Mouse (Mus musculus) hindlimb bud, embryonic 11.5 days (tissue): Measurements from ENCODE around the gene Rangrf.
"Not testable (repeated sequence)": the region's sequence is repeated elsewhere in the genome, so short reads cannot be mapped to it uniquely, and the experiment has no call there.

ENCODE experiments used
- DNase-seq: peaks from one replicate; pipeline ENCODE4 v3.0.0-alpha.2; 2012; ENCODE audit warnings: low read depth, low spot score; ENCODE audit errors: extremely low spot score

Rangrf gene

DNA sequence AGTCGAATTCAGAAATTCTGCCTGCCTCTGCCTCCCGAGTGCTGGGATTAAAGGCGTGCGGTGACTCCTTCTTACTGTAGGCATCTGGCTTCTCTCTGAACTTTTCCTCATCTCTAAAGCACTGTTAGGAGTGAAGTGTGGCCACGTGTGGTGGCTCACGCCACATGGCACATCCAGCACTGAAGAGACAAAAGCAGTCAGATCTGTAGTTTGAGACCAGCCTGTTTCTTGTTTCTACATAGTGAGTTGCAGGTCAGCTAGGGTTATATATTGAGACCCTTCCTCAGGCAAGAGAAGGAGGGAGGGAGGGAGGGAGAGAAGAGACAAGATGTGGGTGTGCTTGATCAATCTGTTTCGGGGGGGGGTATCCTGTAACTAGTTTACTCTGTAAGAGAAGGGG, at the start of gene Rangrf:
Gene Rangrf, minus strand, starts transcription at position 101 of the 400 bp plus-strand sequence.
- no peak for DNase-seq

DNA sequence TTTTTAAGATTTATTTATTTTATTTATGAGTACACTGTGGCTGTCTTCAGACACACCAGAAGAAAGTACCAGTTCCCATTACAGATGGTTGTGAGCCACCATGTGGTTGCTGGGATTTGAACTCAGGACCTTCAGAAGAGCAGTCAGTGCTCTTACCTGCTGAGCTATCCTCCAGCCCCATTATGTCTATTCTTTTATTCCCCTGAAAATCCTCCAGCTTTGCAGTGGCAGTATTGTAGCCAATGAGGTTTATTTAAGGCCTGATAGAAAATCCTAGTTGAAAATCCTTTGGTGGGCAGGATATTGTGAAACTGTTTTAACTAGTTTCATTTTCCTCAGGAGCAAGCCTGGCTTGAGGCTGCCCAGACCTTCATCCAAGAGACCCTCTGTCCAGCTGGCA, 45.7 kb upstream of the Rangrf start:
- DNase-seq = no peak

DNA sequence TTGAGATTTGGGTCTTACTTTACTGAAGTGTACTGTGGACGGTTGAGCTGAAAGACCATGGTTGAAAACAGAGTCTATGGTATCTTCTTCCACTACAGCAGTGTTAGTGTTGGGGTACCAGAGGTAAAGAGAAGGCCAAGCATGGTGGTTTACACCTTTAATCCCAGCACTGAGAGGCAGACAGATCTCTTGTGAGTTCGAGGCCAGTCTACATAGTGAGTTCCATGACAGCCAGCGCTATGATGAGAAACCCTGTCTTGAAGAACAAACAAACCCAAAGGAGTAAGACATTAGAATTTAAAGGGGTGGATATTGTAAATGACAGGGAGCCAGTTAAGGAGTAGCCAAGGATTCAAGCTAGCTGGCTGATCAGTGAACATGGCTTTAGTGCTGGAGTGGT, 41.8 kb upstream of the Rangrf start:
- DNase-seq = no peak

DNA sequence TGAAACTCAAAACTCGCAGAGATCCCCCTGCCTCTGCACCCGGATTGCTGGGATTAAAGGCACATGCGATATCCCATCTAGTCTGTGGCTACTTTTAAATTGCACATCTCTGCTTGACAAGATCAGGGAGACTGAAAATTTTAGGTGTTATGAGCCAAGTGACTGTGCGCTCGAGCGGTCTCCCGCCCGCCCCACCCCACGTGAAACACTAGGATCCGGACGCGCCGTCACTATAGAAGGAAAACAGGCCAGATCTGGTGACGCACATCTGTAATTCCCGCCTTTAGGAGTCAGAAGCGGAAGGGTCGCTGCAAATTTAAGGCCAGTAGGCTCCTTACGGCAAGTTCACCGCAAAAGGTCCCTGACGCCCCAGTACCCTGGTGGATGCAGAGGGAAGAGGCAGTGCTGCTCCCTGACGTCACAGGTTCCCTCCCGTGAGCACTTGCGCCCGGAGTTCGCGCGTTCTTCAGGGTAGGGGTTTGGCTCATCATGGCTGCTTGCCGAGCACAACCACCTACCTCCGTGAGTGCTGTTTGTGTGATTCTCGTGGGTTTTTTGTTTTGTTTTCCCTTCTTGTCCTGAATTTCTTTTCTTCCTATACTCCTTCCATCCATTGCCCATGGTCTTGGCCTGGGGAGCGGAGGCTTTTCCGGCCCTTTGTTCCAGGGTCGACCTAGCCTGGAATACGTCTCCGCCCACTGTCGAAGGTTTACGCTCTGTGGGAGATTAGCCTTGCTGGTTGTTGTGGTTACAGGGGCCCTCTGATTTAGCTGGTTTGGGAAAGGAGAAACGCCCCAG, 40.9 kb upstream of the Rangrf start, which contains the start of gene Ctc1:
Gene Ctc1, plus strand, starts transcription at position 268 of the 798 bp plus-strand sequence.
- no peak for DNase-seq

DNA sequence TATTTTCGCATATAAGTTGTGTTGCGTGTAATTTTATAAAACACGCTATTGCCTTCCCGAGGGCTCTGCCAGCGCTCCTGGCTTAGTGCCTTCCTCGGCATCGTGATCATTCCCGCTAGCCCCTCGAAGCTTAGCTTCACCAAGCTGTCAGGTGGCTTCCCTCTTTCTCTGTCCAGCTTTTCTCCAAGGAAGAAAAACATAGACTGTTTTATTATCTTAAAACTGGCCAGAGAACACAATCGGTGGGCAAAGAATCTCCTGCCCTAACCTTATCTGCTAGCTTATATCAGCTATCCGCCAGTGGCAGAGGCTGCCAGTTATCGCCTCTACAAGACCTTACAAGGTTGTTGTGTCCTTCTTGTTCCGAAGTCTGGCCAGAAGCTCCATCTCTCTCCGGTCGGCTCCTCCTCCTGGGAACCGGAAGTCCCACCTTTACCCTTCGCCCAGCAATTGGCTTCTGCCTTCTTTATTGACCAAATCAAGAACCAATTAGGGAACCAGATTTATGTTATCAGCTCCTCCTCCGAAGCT, 37.2 kb upstream of the Rangrf start:
- no peak for DNase-seq

DNA sequence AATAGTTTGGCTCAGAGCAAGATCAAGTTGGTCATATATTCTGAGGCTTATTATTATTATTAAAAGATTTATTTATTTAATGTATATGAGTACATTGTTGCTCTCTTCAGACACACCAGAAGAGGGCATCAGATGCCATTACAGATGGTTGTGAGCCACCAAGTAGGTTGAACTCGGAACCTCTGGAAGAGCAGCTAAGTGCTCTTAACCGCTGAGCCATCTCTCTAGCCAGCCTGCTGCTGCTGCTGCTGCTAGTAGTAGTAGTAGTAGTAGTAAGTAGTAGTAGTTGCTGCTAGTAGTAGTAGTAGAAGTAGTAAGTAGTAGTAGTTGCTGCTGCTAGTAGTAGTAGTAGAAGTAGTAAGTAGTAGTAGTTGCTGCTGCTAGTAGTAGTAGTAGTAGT, 36.5 kb upstream of the Rangrf start:
- not testable (repeated sequence) for DNase-seq

DNA sequence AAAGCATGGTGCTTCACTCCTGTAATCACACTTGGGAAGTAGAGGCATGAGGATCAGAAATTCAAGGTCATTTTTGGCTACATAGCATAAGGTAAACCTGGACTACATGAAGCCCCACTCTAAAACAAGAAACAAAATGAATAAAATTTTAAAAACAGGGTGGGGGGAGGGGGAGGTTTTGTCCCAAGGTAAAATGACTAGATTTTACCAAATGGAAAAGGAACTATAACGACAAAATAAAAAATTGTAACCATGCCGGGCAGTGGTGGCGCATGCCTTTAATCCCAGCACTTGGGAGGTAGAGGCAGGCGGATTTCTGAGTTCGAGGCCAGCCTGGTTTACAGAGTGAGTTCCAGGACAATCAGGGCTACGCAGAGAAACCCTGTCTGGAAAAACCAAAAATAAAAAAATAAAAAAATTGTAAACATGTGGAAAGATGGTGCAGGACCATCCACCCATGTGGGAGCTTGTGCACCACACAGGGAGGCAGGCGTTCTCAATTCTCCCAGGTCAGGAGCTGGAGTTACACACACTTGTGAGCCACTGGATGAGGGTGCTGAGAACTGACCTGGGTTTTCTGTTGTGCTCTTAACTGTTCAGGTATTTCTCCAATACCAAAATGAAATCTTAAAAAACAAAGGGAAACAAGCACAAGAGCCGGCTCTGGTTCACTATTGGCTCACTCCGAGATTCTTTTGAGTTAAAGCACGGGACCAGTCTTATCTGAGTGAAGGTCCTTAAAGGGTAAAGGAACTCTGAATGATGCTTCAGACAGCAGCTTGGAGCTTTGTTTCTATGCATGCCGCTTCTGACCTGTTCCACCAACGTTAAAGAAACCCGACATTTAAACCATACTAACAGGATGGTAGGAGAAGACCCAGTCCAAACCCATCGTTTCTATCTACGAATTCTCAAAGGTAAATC, 35.7 kb upstream of the Rangrf start:
- no peak for DNase-seq

DNA sequence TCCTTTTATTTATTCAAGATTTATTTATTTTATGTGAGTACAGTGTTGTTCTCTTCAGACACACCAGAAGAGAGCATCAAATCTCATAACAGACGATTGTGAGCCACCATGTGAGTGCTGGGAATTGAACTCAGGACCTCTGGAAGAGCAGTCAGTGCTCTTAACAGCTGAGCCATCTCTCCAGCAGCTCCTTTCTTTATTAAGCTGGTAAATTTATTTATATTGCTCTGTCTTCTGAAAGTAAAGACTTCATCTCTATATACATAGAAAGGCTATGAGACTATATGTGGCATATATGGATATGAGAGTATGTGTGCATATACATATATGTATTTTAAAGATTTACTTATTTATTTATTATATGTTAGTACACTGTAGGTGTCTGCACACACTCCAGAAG, 34.5 kb upstream of the Rangrf start:
- no peak for DNase-seq

DNA sequence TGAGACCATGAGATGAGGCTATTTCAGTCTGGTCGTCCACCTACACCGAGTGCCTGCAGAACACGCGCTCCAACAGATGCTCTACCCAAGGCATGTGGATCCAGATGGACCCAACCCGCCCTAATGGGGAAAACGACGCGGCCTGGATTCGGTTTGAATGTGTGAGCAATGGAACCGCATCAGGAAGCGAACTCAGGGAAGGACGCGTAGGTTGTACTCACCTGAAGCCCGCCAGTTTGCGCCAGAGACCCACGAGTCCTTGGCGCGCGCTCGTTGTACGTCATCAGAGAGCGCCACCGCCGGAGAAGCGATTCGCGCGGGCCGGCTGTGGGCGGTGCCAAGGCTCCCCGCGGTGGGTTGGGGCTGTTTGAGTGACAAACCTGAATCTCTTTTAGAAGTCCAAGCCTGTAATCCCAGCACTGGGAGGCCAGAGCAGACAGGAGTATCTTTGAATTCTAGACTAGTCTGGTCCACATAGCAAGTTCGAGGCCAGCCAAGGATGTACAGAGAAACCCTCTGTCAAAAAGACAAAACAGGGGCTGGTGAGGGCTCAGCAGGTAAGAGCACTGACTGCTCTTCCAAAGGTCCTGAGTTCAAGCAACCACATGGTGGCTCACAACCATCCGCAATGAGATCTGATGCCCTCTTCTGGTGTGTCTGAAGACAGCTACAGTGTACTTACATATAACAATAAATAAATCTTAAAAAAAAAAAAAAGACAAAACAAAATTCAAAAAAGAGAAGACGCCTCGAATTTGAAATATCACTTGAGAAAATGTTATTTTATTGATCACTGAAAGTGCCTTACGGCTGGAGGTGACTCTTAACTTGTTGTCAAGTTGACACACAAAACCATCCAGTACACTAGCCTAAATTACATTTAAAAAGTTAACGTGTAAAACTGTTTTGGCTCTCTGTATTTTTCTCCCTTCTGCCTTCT, 33.5 kb upstream of the Rangrf start, which contains the start of gene Pfas:
Gene Pfas, minus strand, starts transcription at position 279 of the 940 bp plus-strand sequence.
- peak; percentile 79 for DNase-seq

DNA sequence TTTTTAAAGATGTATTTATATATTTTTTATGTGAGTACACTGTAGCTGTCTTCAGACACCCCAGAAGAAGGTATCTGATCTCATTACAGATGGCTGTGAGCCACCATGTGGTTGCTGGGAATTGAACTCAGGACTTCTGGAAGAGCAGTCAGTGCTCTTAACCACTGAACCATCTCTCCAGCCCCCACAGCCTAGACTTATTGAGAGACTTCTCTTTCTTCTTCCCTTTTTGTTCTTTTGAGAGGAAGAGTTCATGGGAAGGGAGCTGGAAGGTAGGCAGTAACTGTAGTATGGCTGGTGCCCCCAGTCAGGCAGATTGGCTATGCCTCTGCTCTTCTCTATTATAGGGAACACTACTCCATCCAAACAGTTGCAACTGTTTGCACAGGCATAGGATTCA, 31.6 kb upstream of the Rangrf start:
- not testable (repeated sequence) for DNase-seq

DNA sequence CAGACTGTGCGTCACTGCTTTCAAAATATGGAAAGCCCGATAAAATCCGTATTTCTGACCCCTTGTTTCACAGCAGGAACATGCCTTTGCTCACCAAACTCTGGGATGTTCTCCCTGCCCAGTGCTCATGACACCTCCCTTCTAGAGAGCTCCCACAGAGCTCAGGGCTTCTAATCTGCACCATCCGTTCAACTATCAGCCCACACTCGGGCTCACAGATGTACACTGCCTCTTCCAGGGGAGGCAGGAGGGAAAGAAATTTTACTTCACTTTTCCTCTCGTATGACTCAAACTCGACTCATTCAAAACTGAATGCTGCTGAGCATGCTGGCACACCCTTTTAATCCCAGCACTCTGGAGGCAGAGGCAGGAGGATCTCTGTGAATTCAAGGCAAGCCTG, 30.2 kb upstream of the Rangrf start:
- no peak for DNase-seq

DNA sequence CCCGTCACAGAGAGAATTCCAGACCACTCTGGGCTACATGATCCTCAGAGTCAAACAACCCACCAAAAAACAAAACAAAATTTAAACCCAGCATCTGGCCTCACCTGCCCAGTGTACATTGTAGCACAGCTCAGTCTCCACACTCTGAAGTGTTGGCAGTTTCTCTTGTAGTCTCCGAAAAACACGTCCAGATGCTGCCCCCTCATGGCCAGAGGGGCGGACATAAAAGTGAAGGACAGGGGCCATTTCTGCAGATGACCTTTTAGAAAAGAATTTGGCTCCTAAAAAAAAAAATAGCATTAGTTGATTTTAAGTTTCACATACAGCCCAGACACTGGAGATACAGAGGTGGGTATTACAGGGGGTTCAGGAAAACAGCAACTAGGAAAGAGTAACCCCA, 28.6 kb upstream of the Rangrf start:
- no peak for DNase-seq

DNA sequence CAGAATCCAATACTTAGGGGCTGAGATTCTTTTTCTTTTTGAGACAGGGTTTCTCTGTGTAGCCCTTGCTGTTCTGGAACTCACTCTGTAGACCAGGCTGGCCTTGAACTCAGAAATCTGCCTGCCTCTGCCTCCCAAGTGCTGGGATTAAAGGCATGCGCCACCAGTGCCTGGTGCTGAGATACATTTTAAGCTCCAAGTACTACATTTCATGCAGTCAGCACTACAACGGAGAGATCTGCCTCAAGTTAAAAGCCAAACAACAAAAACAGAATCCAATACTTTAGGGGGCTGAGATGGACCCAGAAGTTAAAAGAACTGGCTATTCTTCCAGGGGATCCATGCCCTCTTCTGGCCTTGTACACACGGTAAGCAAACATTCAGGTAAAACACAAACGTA, 27.8 kb upstream of the Rangrf start:
- not testable (repeated sequence) for DNase-seq

DNA sequence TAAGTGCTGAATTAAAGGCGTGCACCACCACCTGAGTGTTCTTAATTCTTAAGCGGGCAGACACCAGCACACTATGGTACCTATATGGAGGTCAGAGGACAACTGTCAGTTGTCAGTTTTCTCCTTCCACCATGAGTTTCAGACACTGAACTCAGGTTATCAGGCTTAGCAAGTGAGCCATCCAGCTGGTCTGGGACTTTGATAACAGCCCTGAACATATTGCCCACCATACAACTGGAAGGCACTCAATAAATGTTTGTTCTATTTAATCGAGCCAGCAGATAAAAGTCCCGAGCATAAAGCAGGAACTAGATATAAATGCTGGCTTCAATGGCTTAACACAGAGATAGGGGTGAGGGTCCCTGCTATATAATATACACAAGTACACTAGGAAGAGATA, 22.1 kb upstream of the Rangrf start:
- DNase-seq = no peak

DNA sequence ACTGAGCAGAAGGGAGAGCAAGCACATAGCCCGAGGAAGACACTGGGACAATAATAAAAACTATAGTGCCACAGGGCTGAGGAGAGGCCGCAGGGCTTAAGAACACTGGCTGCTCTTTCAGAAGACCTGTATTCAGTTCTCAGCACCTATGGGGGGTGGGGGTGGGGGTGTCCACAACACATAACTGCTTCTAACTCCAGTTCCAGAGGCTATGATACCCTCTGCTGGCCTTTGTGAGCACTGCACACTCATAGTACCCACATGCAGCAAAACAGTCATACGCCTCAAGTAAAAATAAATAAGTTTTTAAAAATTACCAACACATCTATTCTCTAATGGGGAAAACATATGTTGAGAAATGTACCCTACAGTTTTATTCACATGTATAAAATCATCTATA, 19.4 kb upstream of the Rangrf start:
- no peak for DNase-seq

DNA sequence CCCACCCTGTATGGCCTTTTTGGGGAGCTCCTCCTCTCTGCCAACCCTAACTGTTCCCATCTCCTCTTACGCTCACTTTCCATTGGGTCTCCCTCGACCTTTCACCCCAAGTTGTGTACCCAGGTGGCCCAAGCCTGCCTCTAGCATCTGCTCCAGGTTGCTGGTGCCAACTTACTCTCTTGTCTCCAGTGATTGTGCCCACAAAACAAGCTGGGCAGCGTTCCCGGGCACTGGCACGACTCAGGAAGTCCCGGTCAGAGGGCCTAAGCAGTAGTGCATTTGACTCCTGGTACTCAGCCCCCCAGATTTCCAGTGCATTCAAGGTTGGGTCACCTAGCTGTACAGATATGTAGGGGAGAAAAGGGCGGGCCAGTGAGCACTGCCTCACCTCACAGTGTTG, 18.1 kb upstream of the Rangrf start:
- no peak for DNase-seq

DNA sequence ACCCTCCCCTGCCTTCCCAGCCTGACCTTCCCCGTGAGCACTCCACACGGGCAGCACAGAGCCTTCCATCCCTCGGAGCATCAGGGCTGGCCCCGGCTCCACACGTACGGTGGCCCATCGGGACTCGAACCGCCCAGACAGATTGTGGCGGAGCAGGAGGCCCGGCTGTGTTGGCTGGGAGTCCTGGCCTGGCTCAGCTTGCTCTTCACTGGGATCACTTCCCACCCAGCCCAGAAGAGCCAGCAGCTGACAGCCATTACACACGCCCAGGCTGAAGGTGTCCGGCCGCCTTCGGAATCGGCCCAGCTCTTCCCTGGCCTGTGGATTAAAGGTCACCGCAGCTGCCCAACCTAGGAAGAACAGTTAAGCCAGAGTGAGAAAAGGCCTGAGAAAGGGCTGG, 13.4 kb upstream of the Rangrf start:
- no peak for DNase-seq

DNA sequence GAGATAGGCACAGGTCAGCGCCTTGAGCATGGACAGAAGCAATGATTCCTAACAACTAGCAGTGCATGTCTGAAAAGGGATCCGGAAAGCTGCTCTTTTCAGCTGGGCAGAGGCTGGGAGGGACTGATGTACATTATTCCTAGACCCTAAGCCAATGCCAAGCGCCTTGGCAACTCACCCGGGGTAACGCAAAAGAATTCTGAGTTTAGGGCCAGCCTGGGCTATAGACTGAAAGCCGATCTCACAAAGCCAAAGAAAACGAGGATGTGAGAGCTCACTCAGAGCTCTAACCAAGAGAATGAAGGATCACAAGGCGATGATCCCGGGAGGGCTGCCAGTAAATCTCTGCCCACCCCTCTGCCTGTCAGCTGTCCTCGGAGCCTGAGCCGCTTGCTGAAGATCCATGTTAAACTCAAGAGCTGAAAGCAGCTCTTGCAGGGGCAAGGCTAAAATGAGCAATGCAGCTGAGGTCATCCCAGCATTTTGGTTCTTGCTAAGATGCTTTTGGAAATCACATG, 12.4 kb upstream of the Rangrf start:
- no peak for DNase-seq

DNA sequence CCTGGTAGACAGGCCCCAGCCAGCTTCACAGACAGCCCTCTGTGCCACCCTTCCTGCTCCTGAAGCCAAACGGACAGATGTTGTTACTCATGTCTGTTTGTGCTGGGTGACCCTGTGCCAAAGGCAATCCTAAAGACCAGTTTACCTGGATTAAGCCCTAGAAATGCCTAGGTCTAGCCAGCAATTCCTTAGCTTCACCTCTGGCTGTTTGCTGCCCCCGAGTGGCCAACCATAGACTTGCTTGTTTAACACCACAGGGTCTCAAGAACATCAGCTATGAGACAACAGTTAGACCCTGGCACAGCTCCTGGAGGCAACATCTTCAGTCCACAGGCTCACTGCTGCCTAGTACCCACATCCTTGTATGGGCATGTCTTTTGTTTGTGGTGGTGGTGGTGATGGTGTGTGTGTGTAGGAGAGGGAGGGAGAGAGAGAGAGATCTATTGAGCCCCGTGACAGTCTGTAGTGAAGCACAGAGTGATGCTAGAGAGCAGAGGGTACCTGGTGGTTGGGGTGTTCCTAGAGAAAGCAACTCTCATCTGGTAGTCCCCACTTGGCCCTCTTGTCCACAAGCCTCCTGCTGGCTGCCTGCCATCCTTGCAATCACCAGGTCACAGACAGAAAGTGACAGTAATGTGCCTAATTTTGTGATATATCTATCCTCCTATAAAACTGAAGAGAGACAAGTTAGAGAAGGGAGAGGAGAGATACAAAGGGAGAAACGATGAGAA, 7.8 kb upstream of the Rangrf start:
- peak; percentile 42 for DNase-seq

DNA sequence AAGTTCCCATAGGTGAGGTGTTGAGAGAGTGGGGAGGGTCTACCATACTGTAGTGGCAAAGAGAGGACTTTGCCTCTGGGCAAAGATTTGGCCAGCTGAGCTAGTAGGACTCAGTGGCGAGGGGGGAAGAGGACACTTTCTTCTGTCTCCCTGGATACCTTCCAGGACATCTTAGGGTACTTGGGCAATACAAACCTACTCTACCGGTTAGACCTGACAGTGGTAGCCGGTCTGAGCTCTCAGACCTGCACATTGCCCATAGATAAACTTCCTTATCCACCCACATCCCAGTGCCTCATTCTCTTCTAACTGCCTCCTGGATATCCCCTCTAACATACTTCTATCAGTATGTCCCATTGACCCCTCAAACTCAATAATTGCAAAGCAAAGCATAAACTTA, 5.9 kb upstream of the Rangrf start:
- no peak for DNase-seq
